Mouse (Mus musculus) small intestine, adult 2 months (tissue): ENCODE measurements around the gene Whrn.

Experiments used
- CTCF ChIP-seq: fragments of 200-500 bp; IDR thresholded peaks from 2 replicates; pipeline ENCODE4 v1.5.1; 2012; ENCODE audit warnings: low read depth, mild to moderate bottlenecking, control low read depth, inconsistent platforms, low read length, moderate library complexity, mixed read lengths; ENCODE audit not compliant: insufficient replicate concordance, insufficient read length; ENCODE audit errors: extremely low read depth
- POLR2A ChIP-seq: fragments of 200-500 bp; IDR thresholded peaks from 2 replicates; pipeline ENCODE4 v1.6.1; 2012; ENCODE audit warnings: low read depth, mild to moderate bottlenecking, control low read depth, inconsistent platforms, low read length, moderate library complexity

GRCm38 (mm10) chr4:63409317-63409907 lies 86.4 kb downstream of the Whrn start:
- TF ChIP-seq CTCF (no peak), POLR2A (no peak)
